Mouse (Mus musculus) erythroid progenitor cell, adult 5-6 weeks (primary cell): Measurements from ENCODE around the gene Cdh3. TPM values are rescaled to one million over a fixed set of nuclear protein-coding genes. Genes with fewer than 3 reads are reported as not detected.
"Not testable (repeated sequence)": the region's sequence is repeated elsewhere in the genome, so short reads cannot be mapped to it uniquely, and the experiment has no call there.

Source experiments
- ATAC-seq: replicated peaks from 2 replicates; pipeline ENCODE4 v1.8.0; 2016; ENCODE audit warnings: moderate number of reproducible peaks, mild to moderate bottlenecking, moderate TSS enrichment, inconsistent platforms; ENCODE audit not compliant: poor library complexity, low FRiP score, severe bottlenecking
- total RNA-seq, 2 experiments: library from RNA; stranded (forward) in 1 of 2; stranded (reverse) in 1 of 2; fragments of 150-400 nt in 1 of 2; fragments of 186-747, 209-891 nt in 1 of 2; gene quantifications; 2 replicates each; pipeline versions ENCODE4 v1.2.3 to v1.2.4; 2015 to 2017; ENCODE audit warnings: low replicate concordance in 2 of 2

The Cdh3 gene
- total RNA-seq, 2 experiments from 2014 or later: not detected

DNA sequence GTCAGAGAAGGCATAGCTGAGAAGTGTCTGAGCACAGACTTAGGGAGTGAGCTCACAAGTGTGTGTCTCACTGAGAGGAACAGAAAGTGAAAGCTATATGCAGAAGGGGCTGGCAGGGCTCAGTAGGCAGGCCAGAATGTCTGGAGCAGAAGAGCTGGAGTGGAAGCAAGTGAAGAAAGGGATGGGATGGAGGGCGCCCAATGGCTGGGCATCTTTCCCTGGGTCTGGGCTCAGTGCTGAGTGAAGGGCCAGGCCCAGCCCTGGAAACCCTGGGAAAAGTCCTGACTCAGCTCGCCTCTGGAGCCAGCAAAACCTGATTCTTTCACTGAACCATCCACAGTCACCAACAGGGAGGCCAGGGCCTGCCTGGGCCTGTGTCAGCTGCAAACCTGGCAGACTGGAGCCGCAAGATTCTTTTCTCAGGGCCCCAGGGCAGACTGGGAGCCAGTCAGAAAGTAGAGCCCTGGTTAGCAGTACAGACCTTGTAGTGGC lies 53.0 kb downstream of the Cdh3 start:
- no peak for ATAC-seq

DNA sequence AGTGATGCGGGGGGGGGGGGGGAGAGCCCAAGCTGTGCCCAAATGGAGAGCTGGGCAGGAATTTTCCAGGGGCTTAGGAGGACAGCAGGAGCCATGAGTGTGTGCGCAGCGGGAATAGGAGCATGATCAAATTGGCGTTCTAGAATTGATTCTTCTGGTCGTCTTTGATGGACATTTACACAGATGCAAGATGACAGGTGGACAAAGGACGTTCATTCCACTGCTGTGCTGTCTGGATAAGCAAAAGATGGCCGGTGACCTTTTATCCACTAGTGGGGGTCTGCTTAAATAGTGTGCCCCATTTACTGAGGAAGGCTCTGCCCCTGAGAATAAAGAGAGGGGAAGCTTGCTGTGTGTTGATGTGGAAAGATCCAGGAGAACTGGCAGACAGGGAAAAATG lies 58.3 kb downstream of the Cdh3 start:
- no peak for ATAC-seq

DNA sequence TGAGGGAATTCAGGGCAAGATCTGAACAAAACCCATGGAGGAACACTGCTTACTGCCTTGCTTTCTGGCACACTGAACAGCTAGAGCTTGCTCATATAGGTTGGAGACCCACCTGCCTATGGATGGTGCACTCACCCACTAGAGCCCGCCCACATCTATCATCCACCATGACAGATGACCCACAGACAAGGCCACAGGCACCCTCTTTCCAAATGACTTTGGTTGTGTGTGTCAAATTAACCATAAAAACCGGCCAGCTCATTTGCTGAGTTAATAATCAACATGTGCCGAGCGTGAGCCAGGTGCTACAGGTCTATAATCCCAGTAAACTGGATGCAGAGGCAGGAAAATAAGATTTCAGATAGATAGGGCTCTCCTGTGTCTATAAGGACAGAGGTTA lies 59.7 kb downstream of the Cdh3 start:
- ATAC-seq: no peak

DNA sequence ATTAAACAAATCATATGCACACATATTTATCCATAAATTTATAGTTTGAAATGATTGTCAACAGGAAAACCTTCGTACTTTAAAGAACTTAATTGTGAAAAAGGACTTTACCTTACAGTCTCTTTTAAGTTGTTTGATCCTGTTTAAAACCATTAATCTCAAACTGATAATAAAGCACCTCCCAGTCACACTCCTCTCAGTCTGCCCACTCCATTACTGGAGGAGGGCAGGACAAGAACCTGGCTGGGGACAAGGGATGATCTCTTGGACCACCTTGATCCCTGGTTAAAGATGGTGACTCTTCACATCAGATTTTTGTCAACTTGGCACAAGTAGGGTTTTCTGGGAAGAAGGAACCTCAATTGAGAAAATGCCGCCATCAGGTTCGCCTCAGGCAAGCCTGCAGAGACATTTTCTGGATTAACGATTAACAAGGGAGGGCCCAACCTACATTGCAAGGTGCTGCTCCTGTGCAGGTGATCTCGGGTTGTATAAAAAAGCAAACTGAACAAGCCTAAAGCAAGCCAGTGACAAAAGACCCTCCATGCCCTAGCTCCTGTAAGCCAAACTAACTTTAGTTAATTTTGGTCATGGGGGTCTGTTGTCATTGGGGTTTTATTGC lies 61.0 kb downstream of the Cdh3 start:
- ATAC-seq: no peak

DNA sequence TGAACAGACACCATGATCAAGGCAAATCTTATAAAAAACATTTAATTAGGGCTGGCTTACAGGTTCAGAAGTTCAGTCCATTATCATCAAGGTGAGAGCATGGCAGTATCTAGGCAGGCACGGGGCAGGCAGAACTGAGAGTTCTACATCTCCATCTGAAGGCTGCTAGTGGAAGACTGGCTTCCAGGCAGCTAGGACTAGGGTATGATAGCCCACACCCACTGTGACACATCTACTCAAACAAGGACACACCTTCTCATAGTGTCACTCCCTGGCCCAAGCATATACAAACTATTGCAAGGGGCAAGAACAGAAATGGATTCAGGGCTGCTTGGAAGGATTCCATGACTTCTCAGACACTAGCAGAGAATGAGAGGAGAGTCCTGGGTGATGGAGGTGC lies 61.5 kb downstream of the Cdh3 start:
- ATAC-seq: not testable (repeated sequence)

DNA sequence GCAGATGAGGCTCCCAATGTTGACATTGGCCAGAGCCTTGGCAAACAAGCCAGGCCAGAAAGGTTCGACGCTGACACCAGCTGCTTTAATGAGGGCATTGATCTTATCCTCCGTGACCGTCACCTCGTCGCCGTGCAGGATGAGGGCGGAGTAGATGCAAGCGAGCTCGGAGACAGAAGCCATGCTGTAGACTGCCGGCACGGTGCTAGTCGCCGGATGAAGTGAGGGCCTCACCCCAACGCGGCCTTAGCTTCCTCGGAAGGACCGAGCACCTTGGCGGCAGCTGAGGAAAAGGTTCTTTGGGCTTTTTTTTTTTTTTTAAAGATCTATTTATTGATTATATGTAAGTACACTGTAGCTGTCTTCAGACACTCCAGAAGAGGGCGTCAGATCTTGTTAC lies 62.5 kb downstream of the Cdh3 start, which contains the start of gene Gm10073:
Gene Gm10073, minus strand, starts transcription at position 294 of the 400 bp plus-strand sequence.
- ATAC-seq: peak; percentile 68

DNA sequence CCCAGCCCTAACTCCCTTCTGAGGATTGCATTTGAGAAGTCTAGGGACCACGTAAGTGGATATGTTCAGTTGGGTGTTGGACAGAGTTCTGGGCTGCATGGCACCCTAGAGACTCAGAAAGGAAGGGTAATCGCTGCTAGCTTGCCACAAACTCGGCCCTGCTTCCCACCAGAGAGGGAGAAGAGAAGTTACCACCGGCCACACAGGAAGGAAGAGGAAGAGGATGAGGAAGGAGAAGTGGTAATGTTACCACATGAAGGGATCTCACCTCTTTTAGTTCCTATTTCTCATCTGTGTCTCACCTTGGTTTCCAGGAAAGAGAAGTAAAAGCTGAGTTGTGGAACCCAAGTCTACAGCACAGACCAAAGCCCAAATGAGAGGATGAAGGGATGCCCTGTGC lies 63.6 kb downstream of the Cdh3 start:
- no peak for ATAC-seq

DNA sequence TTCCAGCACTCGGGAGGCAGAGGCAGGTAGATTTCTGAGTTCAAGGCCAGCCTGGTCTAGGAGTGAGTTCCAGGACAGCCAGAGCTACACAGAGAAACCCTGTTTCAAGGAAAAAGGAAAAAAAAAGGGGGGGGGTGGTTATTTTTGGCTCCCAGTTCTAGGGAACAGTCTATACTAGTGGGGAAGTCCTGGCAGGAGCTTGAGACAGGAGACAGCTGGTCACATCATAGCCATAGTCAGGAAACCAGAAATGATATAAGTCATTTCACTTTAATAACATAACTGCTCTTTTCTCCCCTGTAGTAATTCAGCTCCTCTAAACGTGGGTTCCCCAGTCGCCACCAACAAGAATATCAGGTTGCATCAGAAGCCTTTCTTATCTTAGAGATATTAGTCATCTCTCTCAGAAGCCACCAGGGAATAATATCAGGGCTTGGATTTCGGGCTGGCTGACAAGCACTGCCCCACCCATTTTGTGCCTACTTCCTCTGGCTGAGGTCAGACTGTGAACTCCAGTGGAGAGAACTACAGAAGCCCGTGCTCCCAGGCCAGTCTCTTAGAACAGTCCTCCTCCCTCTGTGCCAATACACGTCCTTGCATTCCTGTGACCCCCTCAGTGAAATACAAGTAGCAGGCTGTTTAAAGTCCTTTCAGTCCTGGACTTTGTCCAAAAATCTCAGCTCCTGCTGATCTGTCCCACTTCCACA lies 66.3 kb downstream of the Cdh3 start:
- ATAC-seq: no peak

DNA sequence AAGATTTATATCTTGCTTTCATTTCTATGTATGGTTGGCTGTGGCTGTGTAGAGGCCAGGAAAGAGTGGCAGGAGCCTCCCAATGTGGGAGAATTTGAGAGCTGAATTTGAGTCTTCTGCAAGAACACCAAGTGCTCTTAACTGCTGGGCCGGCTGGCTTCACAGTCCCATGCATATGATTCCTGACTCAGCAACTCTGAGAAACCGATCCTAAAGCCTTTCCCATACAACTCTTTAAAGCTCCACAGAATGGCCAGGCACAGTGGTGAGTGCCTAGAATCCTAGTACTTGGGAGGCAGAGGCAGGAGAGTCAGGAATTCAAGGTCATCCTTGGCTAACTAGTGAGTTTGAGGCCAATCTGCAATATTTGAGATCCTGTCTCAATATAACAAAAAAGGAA lies 68.8 kb downstream of the Cdh3 start:
- no peak for ATAC-seq

DNA sequence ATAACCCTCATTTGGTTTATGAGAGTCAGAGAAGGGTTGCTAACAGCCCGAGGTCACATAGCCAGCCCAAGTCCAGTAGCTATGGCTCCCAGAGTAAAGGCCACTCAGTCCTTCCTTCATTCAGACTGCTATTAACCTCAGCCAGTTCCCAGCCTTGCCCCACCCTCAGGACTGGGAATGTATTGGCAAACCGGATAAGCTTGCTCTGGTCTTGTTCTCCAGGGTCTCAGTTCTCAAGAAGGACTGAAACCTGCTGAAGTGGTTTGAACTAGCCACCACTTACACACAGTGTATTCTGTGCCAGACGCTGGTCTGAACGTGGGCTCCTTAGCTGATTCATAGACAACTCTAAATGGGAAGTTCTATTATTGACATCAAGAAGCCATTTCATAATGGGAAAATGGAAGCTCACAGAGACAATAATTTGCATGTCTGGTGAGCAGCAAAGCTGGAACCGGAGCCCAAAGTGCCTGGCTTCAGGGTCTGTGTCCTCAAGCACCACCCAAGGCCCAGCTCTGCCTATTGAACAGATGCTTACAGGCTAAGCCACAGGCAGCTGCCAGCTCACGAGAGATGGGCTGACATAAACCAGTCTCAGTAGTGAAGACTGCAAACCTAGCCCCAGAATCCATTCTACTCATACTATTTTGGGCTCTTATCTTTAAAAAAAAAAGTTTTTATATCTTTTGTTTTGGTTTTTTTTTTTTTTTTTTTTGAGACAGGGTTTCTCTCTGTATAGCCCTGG lies 70.8 kb downstream of the Cdh3 start:
- ATAC-seq: no peak

DNA sequence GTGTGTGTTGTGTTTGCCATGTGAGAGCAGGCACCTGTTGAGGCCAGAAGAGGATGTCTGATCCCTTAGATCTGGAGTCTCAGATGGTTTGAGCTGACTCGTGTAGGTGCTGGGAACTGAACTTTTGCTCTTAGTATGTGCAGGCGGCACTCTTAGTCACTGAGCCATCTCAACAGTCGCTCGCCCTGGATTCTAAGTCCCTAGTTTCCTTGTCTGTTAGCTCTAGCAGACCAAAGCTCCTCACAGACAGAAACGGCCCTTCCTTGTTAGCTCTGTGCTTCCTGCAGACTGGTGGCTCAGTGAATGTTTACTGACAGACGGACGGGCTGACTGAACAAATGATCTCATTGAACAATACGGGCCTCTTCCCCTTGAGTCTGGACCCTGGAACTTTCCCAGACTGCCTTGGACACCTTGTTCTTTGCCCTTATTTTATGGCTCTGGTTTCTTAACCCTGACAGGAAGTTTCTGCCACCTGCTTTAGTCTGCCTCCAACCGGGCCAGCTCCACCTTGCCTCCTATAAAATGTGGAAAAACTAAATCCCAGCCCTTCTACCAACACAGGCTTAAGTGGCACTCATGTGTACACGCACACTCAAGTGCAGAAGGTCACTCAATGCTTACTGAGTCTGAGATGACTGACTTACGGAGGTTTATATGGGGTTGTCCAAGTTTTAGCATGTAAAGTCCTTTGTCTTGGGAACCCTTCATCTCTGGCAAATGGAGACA lies 74.4 kb downstream of the Cdh3 start:
- no peak for ATAC-seq

DNA sequence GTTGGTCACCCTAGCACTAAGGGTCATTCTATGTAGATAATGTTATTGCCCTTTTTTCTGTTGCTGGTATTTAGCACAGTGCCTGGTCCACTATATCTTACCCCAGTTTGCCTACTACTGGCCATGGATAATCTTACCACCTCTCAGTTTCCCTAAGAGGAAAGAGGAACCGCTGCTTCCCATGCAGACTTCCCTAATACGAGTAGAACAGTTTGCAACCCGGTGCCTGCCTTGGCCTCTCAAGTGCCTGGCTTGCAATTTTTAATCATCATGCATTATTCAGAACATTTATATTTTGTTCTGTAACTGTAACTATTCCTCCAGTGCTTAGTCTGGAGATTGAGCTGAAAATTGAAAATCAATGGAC lies 75.0 kb downstream of the Cdh3 start:
- ATAC-seq: no peak

DNA sequence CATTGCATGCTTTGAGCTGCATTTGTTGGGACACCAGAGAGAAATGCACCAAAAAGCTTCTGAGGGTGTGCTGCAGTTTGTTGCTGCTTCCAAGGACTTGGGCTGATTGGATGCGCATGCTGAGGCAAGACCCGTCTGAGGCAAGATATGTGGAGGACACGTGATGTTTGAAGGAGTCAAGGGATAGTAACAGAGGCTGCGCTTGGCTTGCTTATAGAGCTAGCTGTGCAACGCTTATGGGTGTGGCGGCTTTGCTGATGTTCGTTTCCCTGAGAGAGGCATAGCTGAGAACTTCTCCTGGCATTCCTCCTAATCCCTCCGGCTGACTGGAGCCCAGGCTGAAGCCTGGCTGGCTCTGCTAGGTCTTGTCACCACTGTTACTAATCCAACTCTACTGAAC lies 76.2 kb downstream of the Cdh3 start:
- ATAC-seq: no peak

DNA sequence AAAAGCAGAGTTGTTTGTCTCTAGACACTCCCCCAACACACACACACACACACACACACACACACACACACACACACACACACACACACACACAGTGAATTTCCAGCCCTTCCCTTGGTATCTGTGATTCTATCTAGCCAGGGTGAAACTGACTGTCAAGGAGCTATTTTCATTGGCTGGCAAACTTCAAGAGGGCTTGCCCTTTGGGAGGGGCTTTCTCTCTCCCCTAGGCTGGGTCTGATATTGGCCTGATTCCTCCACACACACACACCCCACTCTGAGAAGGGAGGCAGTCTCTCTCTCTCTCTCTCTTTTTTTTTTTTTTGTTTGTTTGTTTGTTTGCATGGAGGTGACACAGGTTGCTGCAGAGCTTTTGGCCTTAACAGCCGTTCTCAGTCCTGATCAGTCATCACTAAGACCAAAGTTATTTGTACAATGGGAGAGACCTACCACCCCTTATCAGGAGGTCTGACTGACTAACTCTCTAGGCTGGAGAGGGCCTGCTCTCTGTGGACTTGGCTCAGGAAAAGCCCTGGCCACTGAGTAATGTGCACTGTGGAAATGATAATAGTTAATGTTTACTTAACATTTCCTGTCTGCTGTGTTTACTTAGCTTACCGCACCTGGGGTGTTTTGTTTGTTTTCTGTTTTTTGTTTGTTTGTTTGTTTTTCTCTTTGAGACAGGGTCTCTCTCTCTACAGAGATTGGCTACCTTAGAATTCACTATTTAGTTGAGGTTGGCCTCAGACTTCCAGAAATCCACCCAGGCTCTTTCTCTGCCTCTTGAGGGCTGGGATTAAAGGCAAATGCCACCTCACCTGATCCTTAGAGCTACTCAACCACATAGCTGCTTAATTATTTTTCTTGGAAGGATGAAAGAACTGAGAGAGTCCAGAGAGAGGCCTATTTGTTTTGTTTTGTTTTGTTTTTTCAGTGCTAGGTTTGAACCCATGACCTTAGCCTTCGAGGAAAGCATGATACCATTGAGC lies 78.0 kb downstream of the Cdh3 start:
- ATAC-seq: no peak

DNA sequence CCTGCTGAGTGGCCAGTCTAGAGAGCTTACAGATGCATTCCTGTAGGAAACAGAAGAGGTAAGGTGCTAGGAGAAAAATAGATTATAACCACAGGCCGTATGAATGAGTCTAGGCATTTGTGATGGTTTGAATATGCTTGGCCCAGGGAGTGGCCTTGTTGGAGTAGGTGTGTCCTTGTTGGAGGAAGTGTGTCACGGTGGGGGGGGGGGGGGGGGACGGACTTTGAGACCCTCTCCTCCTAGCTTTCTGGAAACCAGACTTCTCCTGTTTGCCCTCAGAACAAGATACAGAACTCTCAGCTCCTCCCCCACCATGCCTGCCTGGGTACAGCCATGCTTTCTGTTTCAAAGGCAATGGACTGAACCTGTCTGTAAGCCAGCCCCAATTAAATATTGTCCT lies 81.8 kb downstream of the Cdh3 start:
- ATAC-seq: no peak

DNA sequence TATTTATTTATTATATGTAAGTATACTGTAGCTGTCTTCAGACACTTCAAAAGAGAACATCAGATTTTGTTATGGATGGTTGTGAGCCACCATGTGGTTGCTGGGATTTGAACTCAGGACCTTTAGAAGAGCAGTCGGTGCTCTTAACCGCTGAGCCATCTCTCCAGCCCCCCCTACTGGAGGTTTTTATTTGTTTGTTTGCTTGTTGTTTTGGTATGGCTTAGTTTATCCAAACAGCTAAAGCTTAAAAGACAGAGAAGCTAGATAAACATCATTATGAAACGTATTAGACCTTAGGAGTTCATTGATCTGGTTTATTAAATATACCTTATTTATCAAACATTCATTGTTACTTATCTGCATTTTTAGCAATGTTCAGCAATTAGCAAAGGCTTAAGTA lies 84.9 kb downstream of the Cdh3 start:
- not testable (repeated sequence) for ATAC-seq

DNA sequence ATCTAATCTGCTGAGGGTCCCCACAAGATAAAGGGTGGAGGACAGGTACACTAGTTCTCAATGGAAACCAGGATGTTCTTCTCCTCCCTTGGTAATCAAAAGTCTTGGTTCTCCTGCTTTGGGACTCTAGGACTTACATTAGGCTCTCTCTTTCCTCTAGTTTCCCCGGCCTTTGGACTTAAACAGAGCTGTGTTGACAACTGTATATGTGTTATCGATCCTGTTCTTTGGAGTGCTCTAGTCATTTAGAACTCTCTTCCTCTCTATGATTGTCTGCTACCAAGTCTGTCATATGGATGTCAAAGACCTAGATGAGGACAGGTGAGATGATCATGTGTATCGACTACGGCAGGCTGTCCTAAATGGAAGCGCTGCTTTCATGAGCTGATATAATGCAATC lies 86.4 kb downstream of the Cdh3 start:
- no peak for ATAC-seq

DNA sequence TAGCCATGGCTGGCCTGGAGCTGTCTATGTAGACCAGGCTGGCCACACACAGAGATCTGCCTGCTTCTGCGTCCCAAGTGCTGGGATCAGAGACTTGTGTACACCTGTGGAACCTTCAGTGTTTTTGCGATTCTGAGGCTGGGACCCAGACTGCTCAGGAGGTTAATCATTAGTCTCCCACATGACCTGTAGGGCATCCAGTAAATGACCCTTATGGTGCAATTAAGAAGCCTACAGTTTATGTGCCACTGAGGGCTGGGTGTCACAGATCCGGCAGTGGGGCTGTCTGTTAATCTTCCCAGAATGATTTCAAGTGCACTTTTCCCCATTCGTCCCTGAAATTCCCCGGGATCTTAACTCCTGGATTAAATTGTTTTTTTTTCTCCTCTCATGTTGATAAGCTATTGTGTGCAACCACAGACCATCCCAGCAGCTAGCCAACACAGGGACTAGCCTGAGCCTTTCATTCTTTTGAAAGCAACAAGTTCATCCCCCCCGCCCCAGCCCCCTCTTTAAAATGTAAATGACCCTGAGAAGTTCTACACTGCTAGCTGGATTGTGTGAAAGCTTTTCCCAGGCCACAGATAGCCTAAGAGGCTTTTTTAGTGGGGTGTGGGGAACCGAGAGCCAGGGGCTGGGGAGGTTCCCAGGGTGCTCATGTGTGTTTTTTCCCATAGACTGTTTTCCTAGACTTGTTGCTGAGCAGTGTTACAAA lies 88.7 kb downstream of the Cdh3 start:
- ATAC-seq: no peak
